Mouse (Mus musculus): ENCODE measurements around the gene Mcpt4. TPM values are rescaled to one million over a fixed set of nuclear protein-coding genes. Genes with fewer than 3 reads are reported as not detected.
"Not testable (repeated sequence)": the region's sequence is repeated elsewhere in the genome, so short reads cannot be mapped to it uniquely, and the experiment has no call there.

Gene Mcpt4
- not detected in 2 replicates for polyA plus RNA-seq (2015; fragmentation: Nextera tagmentation; extraction: Ambion mirVana)

DNA sequence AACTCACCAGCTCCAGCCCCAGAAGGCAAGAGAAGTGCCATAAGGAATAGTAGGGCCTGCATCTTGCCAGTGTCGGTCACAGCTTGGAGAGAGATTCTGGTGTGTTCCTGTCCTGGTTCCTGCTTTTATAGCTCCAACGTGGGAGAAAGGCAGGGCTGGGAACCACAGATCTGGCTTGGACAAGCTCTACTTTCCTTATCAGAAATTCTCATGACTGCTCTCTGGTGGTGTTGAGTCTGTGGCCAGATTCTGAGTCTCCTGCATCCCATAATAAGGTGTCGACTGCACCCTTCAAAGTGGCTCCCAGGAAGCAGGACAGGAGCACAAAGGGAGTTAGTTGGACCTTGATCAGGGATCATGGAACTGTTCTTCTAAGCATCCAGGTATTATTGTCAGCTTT, at the start of gene Mcpt4:
Gene Mcpt4, minus strand, starts transcription at position 101 of the 400 bp plus-strand sequence.
- not testable (repeated sequence) for H3K4me1 ChIP-seq (replicated peaks); H3K4me3 ChIP-seq; H3K27me3 ChIP-seq; H3K9me3 ChIP-seq; H3K4me2 ChIP-seq; ATAC-seq (ENCODE audit: low read depth); H3K27ac ChIP-seq (replicated peaks); H3K36me3 ChIP-seq; H3K9ac ChIP-seq
- 86% methylated on average over 3 of the region's 3 CpGs for WGBS

- Histone ChIP-seq H3K9me3 (no peaks in the 10 kb centered on the region), H3K4me2 (no peak overlapping the region), H3K4me1 (replicated peaks) (no peaks in the 10 kb centered on the region), H3K4me3 (no peak overlapping the region), H3K27ac (replicated peaks) (no peak overlapping the region), H3K9ac (no peak overlapping the region), H3K27me3 (no peaks in the 10 kb centered on the region), H3K36me3 (no peaks in the 10 kb centered on the region)
- ATAC-seq (ENCODE audit: low read depth) = no peak
- WGBS = 77% methylated on average over 13 of the region's 13 CpGs
Observed at GRCm38 (mm10) chr14:56105447-56106180, 43.5 kb upstream of the Mcpt4 start.

GRCm38 (mm10) chr14:56105016-56105415, 42.9 kb upstream of the Mcpt4 start:
- Histone ChIP-seq H3K4me2 (no peak overlapping the region), H3K4me1 (replicated peaks) (no peaks in the 10 kb centered on the region), H3K4me3 (no peak overlapping the region), H3K9me3 (no peaks in the 10 kb centered on the region), H3K36me3 (no peaks in the 10 kb centered on the region), H3K27me3 (no peaks in the 10 kb centered on the region), H3K27ac (replicated peaks) (no peak overlapping the region), H3K9ac (no peak overlapping the region)
- WGBS = 89% methylated on average over 5 of the region's 5 CpGs
- no peak for ATAC-seq (ENCODE audit: low read depth)

DNA sequence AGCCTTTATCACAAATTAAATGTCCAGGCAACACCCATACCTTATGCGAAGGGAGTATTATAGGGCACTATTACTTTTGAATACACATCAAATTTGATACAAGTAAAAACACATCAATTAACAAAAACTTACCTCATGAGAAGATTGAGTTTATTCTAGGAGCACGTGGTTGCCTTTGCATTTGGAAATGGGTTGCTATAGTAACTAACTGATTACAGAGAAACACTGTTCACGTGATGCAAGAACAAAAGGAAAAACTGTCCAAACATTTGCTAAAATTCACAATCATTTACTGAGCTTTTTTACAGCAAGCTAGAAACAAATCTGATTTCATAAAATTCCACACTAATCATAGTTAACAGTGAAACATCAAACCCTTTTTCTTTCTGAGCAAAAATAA, 41.3 kb upstream of the Mcpt4 start:
- H3K27ac ChIP-seq (replicated peaks) = no peak overlapping the region
- 75% methylated on average over 3 of the region's 3 CpGs for WGBS
- no peaks in the 10 kb centered on the region for H3K4me1 ChIP-seq (replicated peaks)
- H3K4me3 ChIP-seq = no peak overlapping the region
- H3K27me3 ChIP-seq = no peaks in the 10 kb centered on the region
- no peaks in the 10 kb centered on the region for H3K9me3 ChIP-seq
- no peak overlapping the region for H3K9ac ChIP-seq
- no peaks in the 10 kb centered on the region for H3K36me3 ChIP-seq
- no peak for ATAC-seq (ENCODE audit: low read depth)
- H3K4me2 ChIP-seq = no peak overlapping the region

DNA sequence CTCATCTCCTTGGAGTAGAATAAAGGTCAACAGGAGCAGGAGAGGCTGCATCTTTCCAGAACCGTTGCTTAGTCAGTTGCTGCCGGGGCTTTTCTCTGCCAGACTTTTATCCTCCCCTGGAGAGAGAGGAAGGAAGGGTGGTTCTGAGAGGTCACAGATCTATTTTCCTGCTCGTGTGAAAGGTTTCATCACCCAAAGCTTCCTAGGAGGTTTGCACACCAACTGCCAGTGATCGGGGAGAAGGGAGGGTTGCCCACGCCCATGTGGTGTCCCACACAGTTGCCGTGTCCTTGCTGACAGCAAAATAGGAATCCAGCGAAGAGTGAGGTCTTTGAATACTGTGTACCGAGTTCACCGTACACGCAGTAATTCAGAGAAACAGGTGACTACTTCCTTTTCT, 40.3 kb upstream of the Mcpt4 start, which contains the start of gene Ctsg:
Gene Ctsg, minus strand, starts transcription at position 189 of the 400 bp plus-strand sequence.
- Histone ChIP-seq H3K4me1 (replicated peaks) (no peaks in the 10 kb centered on the region), H3K4me3 (no peak within 1 kb of the TSS), H3K9me3 (no peaks in the 10 kb centered on the region), H3K27ac (replicated peaks) (no peak within 1 kb of the TSS), H3K27me3 (no peaks in the 10 kb centered on the region), H3K36me3 (no peaks in the 10 kb centered on the region), H3K9ac (no peak within 1 kb of the TSS), H3K4me2 (no peak within 1 kb of the TSS)
- 78% methylated on average over 10 of the region's 10 CpGs for WGBS
- no peak for ATAC-seq (ENCODE audit: low read depth)

GRCm38 (mm10) chr14:56098940-56099339, 36.8 kb upstream of the Mcpt4 start:
- Histone ChIP-seq H3K4me1 (replicated peaks) (no peaks in the 10 kb centered on the region), H3K9me3 (no peaks in the 10 kb centered on the region), H3K4me2 (no peak overlapping the region), H3K27ac (replicated peaks) (no peak overlapping the region), H3K4me3 (no peak overlapping the region), H3K27me3 (no peaks in the 10 kb centered on the region), H3K9ac (no peak overlapping the region), H3K36me3 (no peaks in the 10 kb centered on the region)
- ATAC-seq (ENCODE audit: low read depth) = no peak
- WGBS = 81% methylated on average over 4 of the region's 4 CpGs

DNA sequence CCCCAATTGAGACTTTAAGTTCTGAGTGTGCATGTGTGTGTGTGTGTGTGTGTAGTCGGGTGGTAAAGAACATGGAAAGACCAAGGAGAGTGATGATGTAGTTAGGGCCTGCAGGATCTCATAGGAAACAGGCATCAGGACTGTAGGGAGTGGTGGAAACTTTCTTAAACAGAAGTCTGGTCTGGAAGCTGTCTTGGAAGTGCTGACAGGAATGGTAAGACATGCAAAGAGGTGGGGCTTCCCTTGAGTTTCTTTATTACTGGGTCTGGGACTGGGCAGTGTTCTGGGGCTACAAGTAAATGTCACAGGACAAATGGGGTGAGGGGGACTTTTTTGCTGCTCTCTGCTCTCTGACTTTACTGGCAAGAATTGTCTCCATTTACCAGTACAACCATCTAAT, 35.5 kb upstream of the Mcpt4 start:
- 85% methylated on average over 1 of the region's 1 CpGs for WGBS
- no peaks in the 10 kb centered on the region for H3K4me1 ChIP-seq (replicated peaks)

DNA sequence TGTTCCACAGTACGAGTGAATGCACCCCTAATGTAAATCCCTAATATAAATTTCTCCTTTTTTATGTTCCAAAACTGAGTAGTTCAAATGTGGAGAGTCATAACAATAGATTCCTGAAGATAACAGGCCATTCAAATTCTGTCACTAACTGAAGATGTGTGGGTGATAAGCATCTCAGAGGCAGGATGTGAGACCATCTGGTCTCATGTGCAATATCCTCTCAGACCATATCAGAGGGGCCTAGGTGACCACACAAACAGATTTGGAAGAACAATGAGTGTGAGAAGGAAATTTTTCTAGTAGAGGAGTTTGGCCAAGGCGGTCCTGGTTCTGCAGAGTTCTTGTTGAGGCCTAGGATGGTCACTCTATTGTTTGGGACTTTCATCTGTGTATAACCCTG, 31.2 kb upstream of the Mcpt4 start:
- no peak for ATAC-seq (ENCODE audit: low read depth)

More for the DNA sequence above, 35.5 kb upstream of the Mcpt4 start:
- no peak overlapping the region for H3K4me3 ChIP-seq
- H3K27ac ChIP-seq (replicated peaks) = no peak overlapping the region
- H3K36me3 ChIP-seq = no peaks in the 10 kb centered on the region
- H3K9ac ChIP-seq = no peak overlapping the region
- H3K9me3 ChIP-seq = no peaks in the 10 kb centered on the region
- no peak for ATAC-seq (ENCODE audit: low read depth)
- H3K4me2 ChIP-seq = no peak overlapping the region
- no peaks in the 10 kb centered on the region for H3K27me3 ChIP-seq

GRCm38 (mm10) chr14:56086711-56087110, 24.6 kb upstream of the Mcpt4 start:
- H3K9ac ChIP-seq = no peak overlapping the region
- no peaks in the 10 kb centered on the region for H3K4me1 ChIP-seq (replicated peaks)
- no peak overlapping the region for H3K4me2 ChIP-seq
- no peak for ATAC-seq (ENCODE audit: low read depth)
- 76% methylated on average over 3 of the region's 3 CpGs for WGBS
- no peaks in the 10 kb centered on the region for H3K27me3 ChIP-seq
- H3K36me3 ChIP-seq = no peaks in the 10 kb centered on the region
- no peak overlapping the region for H3K27ac ChIP-seq (replicated peaks)
- no peak overlapping the region for H3K4me3 ChIP-seq
- H3K9me3 ChIP-seq = no peaks in the 10 kb centered on the region

More for the DNA sequence above, 31.2 kb upstream of the Mcpt4 start:
- Histone ChIP-seq H3K27me3 (no peaks in the 10 kb centered on the region), H3K27ac (replicated peaks) (no peak overlapping the region), H3K4me2 (no peak overlapping the region), H3K36me3 (no peaks in the 10 kb centered on the region), H3K9ac (no peak overlapping the region), H3K9me3 (no peaks in the 10 kb centered on the region), H3K4me3 (no peak overlapping the region), H3K4me1 (replicated peaks) (no peaks in the 10 kb centered on the region)
- 76% methylated on average over 2 of the region's 2 CpGs for WGBS

DNA sequence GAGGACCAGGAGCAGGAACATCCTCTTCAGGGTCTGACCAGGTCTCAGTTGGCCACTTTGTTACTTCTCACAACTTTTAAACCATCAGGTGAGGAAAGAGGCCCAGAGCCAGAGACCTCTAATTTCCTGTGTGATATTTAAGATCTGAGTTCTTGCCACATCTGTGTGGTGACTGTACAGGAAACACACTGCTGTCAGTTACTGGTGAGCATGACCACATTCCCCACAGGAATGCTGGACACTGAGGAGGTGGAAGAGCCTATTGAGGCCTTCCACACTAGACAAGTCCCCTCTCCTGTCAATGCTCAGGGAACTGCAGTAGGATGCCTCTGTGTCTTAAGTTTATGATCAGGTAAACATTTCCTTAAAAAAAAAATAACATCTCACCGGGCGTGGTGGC, 23.1 kb upstream of the Mcpt4 start, which contains the start of gene Mcpt8:
Gene Mcpt8, minus strand, starts transcription at position 107 of the 400 bp plus-strand sequence.
- 98% methylated on average over 2 of the region's 2 CpGs for WGBS
- H3K9me3 ChIP-seq = no peaks in the 10 kb centered on the region
- no peaks in the 10 kb centered on the region for H3K27me3 ChIP-seq
- no peak within 1 kb of the TSS for H3K4me2 ChIP-seq
- ATAC-seq (ENCODE audit: low read depth) = no peak
- H3K27ac ChIP-seq (replicated peaks) = no peak within 1 kb of the TSS
- H3K4me1 ChIP-seq (replicated peaks) = no peaks in the 10 kb centered on the region
- H3K4me3 ChIP-seq = no peak within 1 kb of the TSS
- H3K9ac ChIP-seq = no peak within 1 kb of the TSS
- no peaks in the 10 kb centered on the region for H3K36me3 ChIP-seq

DNA sequence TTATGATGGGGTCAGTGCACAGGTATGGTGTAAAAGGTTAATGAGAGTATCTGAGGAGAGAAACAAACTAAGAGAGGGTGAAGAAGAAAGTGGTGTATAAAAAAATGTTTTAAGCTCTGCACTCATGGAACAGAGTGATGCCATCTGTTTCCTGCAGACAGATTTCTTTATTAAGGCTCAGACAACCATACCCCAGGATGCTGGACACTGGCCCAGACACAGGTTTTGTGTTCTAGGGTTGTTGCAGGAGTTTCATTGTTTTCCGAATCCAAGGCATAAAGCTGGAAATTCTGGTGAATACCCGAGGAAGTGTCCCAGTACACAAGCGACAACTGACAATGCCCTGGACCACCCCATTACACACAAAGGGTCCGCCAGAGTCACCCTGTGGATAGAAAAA, 19.9 kb upstream of the Mcpt4 start:
- ATAC-seq (ENCODE audit: low read depth) = no peak

GRCm38 (mm10) chr14:56057722-56058121, 4.4 kb downstream of the Mcpt4 start:
- Histone ChIP-seq H3K9me3 (no peaks in the 10 kb centered on the region), H3K4me2 (no peak overlapping the region), H3K9ac (no peak overlapping the region), H3K4me3 (no peak overlapping the region), H3K27ac (replicated peaks) (no peak overlapping the region), H3K27me3 (no peaks in the 10 kb centered on the region), H3K36me3 (no peaks in the 10 kb centered on the region), H3K4me1 (replicated peaks) (no peaks in the 10 kb centered on the region)
- no peak for ATAC-seq (ENCODE audit: low read depth)
- WGBS = 90% methylated on average over 4 of the region's 4 CpGs

More for the DNA sequence above, 19.9 kb upstream of the Mcpt4 start:
- H3K4me2 ChIP-seq = no peak overlapping the region
- no peaks in the 10 kb centered on the region for H3K36me3 ChIP-seq
- no peak overlapping the region for H3K27ac ChIP-seq (replicated peaks)
- H3K9ac ChIP-seq = no peak overlapping the region
- no peaks in the 10 kb centered on the region for H3K27me3 ChIP-seq
- H3K4me1 ChIP-seq (replicated peaks) = no peaks in the 10 kb centered on the region
- 75% methylated on average over 4 of the region's 4 CpGs for WGBS
- no peak overlapping the region for H3K4me3 ChIP-seq
- no peaks in the 10 kb centered on the region for H3K9me3 ChIP-seq

- Histone ChIP-seq H3K4me1 (replicated peaks) (no peaks in the 10 kb centered on the region), H3K27me3 (no peaks in the 10 kb centered on the region), H3K9me3 (no peaks in the 10 kb centered on the region), H3K27ac (replicated peaks) (no peak overlapping the region), H3K36me3 (no peaks in the 10 kb centered on the region), H3K9ac (no peak overlapping the region), H3K4me2 (no peak overlapping the region), H3K4me3 (no peak overlapping the region)
- WGBS = 85% methylated on average over 3 of the region's 3 CpGs
- ATAC-seq (ENCODE audit: low read depth) = no peak
Observed at GRCm38 (mm10) chr14:56055408-56055807, 6.7 kb downstream of the Mcpt4 start.
